Mouse (Mus musculus): Measurements from ENCODE around the gene Gchfr. TPM values are rescaled to one million over a fixed set of nuclear protein-coding genes. Genes with fewer than 3 reads are reported as not detected.

The Gchfr gene
- polyA plus RNA-seq (2017; shearing (Covaris generic)) = not detected

DNA sequence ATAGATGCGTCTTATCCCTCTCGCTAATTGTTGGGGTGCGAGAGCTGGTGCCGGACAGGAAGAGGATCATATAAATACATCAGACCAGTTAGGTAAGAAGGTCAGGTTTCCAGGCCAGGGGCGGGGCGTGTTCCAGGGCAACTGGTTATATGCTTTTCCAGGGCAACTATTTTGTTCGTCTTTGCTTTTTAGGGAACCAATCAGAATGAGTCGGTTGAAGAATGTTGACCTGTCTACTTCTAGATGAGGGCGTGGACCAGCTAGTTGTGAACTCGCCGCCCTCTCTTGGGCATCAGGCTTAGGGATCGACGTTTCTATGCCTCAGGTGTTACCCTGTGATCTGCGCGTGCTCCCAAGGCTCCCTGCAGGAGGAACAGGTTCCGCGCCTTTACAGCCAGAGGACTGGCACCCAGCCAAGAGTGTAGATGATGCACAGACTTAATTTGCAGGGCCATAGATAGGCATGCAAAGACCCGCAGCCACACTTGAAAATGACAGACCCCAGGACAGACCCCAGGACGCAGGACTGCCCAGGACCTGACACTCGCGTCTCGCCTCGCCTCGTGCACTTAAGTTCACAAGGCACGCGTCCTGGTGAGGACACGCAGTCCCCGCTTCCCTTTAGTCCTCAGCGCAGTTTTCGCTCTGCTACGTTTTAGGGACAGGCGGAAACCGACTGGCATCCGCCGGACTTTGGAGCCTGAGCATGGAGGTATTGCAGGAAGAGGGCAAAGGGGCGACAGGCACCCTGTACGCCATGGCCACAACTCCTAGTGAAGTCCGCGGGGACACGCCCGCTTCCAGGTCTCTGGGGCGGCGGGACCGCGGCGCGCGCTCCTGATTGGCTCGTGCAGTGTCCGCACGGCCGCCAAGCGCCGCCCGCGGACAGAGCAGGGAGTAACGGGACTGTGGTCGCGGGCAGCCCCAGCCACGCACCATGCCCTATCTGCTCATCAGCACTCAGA lies at the start of gene Gchfr:
Gene Gchfr, plus strand, starts transcription at position 873 of the 965 bp plus-strand sequence.

DNA sequence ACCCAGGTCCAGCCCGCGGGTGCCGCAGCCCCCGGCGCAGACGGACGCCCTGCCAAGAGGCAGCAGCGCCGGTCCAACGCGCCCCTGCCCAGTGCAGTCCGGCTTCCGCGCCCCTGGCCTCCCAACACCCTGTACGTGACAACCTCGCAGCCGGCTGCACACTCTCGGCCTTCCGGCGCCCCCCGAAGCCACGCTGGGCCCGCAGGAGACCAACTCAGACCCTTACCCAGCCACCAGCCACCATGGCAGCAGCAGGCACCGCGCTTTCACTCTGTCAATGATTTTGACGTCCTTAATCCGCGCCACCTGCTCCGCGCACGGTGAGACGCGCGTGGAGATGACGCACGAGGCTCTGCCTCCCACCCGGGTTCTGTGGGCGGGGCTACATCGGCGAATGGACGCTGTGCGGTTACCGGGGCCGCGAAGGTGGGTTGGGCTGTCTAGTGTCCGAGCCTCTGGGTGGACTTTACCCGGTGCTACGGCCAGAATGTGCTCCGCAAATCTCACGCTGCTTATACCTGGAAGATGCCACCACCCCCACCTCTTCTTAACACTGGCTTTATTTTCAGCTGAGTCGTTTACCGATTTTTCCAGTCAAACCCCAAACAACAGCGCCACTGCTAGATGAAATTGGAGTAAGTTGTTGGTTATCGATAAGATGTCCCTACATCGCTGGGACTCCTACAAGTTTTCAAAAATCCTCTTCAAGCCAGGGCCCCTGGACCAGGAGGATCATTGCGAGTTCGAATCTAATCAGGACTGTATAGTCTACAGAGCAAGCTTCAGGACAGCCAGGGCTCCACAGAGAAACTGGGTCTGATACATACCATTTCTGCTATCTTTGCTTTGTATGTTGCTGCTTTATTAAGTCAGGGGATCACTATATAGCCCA lies 10.6 kb upstream of the Gchfr start, which contains the start of gene Rmdn3:
Gene Rmdn3, minus strand, starts transcription at position 354 of the 892 bp plus-strand sequence.

DNA sequence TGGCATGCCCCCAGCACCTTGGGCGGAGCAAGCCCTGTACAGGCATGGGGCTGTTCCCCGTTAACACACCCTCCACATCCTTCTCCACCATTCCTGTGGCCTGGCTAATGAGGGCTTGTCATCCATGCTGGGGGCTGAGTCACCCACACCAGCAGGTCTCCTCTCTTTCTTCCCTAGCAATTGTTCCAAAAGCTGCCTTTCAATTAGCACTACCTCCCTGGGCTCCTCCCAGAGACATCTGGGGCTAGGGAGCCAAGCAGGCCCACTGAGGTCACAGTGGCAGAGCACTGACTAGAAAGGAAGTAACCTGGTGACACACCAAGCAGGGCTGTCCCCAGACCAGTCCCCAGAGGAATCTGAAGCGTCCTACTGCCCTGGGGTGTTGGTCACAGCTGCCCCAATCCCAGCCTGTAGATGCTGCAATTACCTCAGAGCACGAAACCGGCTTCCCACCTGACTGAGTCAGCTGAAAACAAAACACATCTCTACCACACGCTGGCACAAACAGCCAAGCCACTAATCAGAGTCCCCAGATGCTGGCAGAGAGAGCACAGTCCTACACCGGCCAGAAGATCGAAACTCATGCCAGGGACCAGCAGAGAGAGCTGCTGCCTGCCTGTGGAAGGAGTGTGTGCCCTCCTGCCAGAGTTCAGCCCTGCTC lies 6.5 kb downstream of the Gchfr start, which contains the start of gene Gm14137:
Gene Gm14137, plus strand, starts transcription at position 519 of the 661 bp plus-strand sequence.

DNA sequence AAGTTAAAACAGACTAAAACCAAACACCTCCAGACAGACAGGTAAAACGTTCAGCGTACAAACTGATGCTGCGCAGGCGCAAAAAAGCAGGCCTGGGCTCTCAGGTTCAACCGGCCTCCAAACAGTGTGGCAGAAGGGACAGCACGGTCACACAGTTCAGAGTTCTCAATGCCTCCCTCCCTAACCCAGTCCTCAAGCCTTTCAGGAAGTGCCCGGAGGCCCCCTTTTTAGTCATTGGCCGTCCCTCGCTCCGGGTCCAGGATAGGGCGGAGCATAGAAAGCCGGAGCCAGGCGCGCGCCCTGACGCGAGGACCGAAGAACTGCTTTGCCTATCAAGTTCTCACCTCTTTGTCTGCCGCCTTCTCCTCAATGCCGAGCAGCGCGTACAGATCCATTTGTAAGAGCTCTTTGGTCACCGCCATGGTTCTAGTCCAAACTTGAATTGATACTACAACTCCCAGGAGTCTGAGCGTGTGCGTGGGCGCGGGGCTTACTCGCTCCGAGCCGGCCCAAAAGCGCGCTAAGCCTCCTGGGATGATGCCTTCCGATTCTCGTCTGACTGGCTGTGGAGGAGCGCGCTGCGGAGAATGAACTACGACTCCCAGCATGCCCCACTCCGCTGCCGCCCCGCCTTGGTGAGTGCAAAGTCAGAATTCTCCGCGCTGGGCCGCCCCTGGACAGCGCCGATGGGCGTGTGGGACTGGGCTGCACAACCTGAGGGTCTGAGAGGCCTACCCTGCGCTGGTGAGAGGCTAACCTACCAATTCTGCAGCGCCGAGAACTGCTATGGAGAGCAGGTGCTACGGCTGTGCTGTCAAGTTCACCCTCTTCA lies 41.0 kb downstream of the Gchfr start, which contains the start of the genes Zfyve19 and Dnajc17:
Gene Zfyve19, plus strand, starts transcription at position 274 of the 832 bp plus-strand sequence.
Gene Dnajc17, minus strand, starts transcription at position 452 of the 832 bp plus-strand sequence.

Other genes starting within 250 kb of the Gchfr start
- 3.0 TPM for gene Chst14, start 241.3 kb upstream of the Gchfr start, polyA plus RNA-seq (2017; shearing (Covaris generic))
- gene Ccdc32, start 138.4 kb upstream of the Gchfr start, polyA plus RNA-seq (2017; shearing (Covaris generic)) = 27.4 TPM
- 2.5 TPM for gene Rpusd2, start 133.0 kb upstream of the Gchfr start, polyA plus RNA-seq (2017; shearing (Covaris generic))
- 2.3 TPM for gene Knl1, start 120.7 kb upstream of the Gchfr start, polyA plus RNA-seq (2017; shearing (Covaris generic))
- gene Rad51, start 55.0 kb upstream of the Gchfr start, polyA plus RNA-seq (2017; shearing (Covaris generic)) = 6.8 TPM
- gene Rmdn3, start 10.7 kb upstream of the Gchfr start, polyA plus RNA-seq (2017; shearing (Covaris generic)) = 30.7 TPM
- gene Gm14137, start 6.7 kb downstream of the Gchfr start, polyA plus RNA-seq (2017; shearing (Covaris generic)) = 1.1 TPM
- 57.0 TPM for gene Zfyve19, start 40.8 kb downstream of the Gchfr start, polyA plus RNA-seq (2017; shearing (Covaris generic))
- 24.1 TPM for gene Dnajc17, start 41.0 kb downstream of the Gchfr start, polyA plus RNA-seq (2017; shearing (Covaris generic))
- gene Ppp1r14d, start 62.1 kb downstream of the Gchfr start, polyA plus RNA-seq (2017; shearing (Covaris generic)) = not detected
- not detected for gene Spint1, start 69.6 kb downstream of the Gchfr start, polyA plus RNA-seq (2017; shearing (Covaris generic))
- gene Rhov, start 103.5 kb downstream of the Gchfr start, polyA plus RNA-seq (2017; shearing (Covaris generic)) = 0.21 TPM
- 20.2 TPM for gene Vps18, start 121.0 kb downstream of the Gchfr start, polyA plus RNA-seq (2017; shearing (Covaris generic))
- not detected for gene Dll4, start 158.0 kb downstream of the Gchfr start, polyA plus RNA-seq (2017; shearing (Covaris generic))
- 0.16 TPM for gene Chac1, start 183.5 kb downstream of the Gchfr start, polyA plus RNA-seq (2017; shearing (Covaris generic))